Mouse (Mus musculus) midbrain, embryonic 16.5 days (tissue): Measurements from ENCODE around the gene Gm28048. TPM values are rescaled to one million over a fixed set of nuclear protein-coding genes. Genes with fewer than 3 reads are reported as not detected.

Experiments
- ATAC-seq: fragments of 200-750 bp; cut with Nextera tagmentation; 2 replicates; pipeline ENCODE4 v1.8.0; 2017; ENCODE audit warnings: moderate TSS enrichment
- H3K27ac ChIP-seq: fragments of 300-500 bp; sonication (generic); 2 replicates; pipeline ENCODE4 v1.5.1; 2014; ENCODE audit warnings: mild to moderate bottlenecking, low read length, mixed read lengths
- H3K27me3 ChIP-seq: fragments of 300-500 bp; sonication (generic); 2 replicates; pipeline ENCODE4 v1.6.1; 2014; ENCODE audit warnings: low read depth, low read length, mixed read lengths; ENCODE audit not compliant: control insufficient read depth, insufficient read depth
- H3K36me3 ChIP-seq: fragments of 300-500 bp; sonication (generic); 2 replicates; pipeline ENCODE4 v1.6.1; 2014; ENCODE audit warnings: mild to moderate bottlenecking, low read length, moderate library complexity, mixed read lengths; ENCODE audit not compliant: control insufficient read depth, insufficient read depth
- H3K4me1 ChIP-seq: fragments of 300-500 bp; sonication (generic); 2 replicates; pipeline ENCODE4 v1.6.1; 2014; ENCODE audit warnings: mild to moderate bottlenecking, low read length, mixed read lengths; ENCODE audit not compliant: control insufficient read depth, insufficient read depth
- H3K4me2 ChIP-seq: fragments of 300-500 bp; sonication (generic); 2 replicates; pipeline ENCODE4 v1.6.1; 2014; ENCODE audit warnings: mild to moderate bottlenecking, low read length, mixed read lengths
- H3K4me3 ChIP-seq: fragments of 300-500 bp; sonication (generic); 2 replicates; pipeline ENCODE4 v1.5.1; 2014; ENCODE audit warnings: low read depth, mild to moderate bottlenecking, low read length, moderate library complexity, mixed read lengths
- H3K9ac ChIP-seq: fragments of 300-500 bp; sonication (generic); 2 replicates; pipeline ENCODE4 v1.6.1; 2014; ENCODE audit warnings: low read depth, low read length, mixed read lengths
- H3K9me3 ChIP-seq: fragments of 300-500 bp; sonication (generic); replicated peaks from 2 replicates; pipeline ENCODE4 v1.6.1; 2014; ENCODE audit warnings: mild to moderate bottlenecking, low read length, mixed read lengths; ENCODE audit not compliant: control insufficient read depth, poor library complexity, severe bottlenecking
- WGBS: fragments of 180-500 bp; shearing (Covaris S2); extraction: QIAGEN DNeasy Blood & Tissue Kit; methylation state at CpG from one replicate; pipeline ENCODE4 v1.1.7; 2014; 5-methylcytosine and 5-hydroxymethylcytosine counted together
- polyA plus RNA-seq: library from polyadenylated mRNA; unstranded; fragments of >200 nt; fragmentation: Nextera tagmentation; extraction: Ambion mirVana; gene quantifications from 2 replicates; pipeline ENCODE4 v1.2.1, GENCODE M21; 2015

Gm28048 gene
- polyA plus RNA-seq, 1 experiment from 2014 or later: 2.9 TPM

- peak overlapping the region; percentile 69 for H3K9ac ChIP-seq
- 50% methylated on average over 4 of the region's 4 CpGs for WGBS
- H3K4me1 ChIP-seq: peaks cover 30% of the 10 kb centered on the region
- H3K27me3 ChIP-seq: no peaks in the 10 kb centered on the region
- H3K9me3 ChIP-seq: no peaks in the 10 kb centered on the region
- ATAC-seq: peak; percentile 6; the same call in 1 of the 2 replicates
- H3K27ac ChIP-seq: no peak overlapping the region
- H3K4me2 ChIP-seq: peak overlapping the region; percentile 68
- peak overlapping the region; percentile 58 for H3K4me3 ChIP-seq
- peaks cover 2% of the 10 kb centered on the region; the same call in 1 of the 2 replicates for H3K36me3 ChIP-seq
These were observed 849 bp downstream of the Gm28048 start for GRCm38 (mm10) chr11:22981041-22981440.

GRCm38 (mm10) chr11:22979221-22979620 lies 2.7 kb downstream of the Gm28048 start:
- 84% methylated on average over 1 of the region's 1 CpGs for WGBS
- H3K4me1 ChIP-seq: peaks cover 43% of the 10 kb centered on the region
- no peak for ATAC-seq
- H3K9me3 ChIP-seq: no peaks in the 10 kb centered on the region
- H3K4me2 ChIP-seq: no peak overlapping the region
- no peaks in the 10 kb centered on the region for H3K27me3 ChIP-seq
- H3K4me3 ChIP-seq: no peak overlapping the region
- H3K9ac ChIP-seq: no peak overlapping the region
- no peak overlapping the region for H3K27ac ChIP-seq
- peaks cover 3% of the 10 kb centered on the region; the same call in 1 of the 2 replicates for H3K36me3 ChIP-seq

GRCm38 (mm10) chr11:22978711-22979110 lies 3.2 kb downstream of the Gm28048 start:
- 0 out of 2 replicates have a peak, but pooled peaks cover under 1% of the 10 kb centered on the region for H3K9me3 ChIP-seq
- WGBS: 39% methylated on average over 1 of the region's 1 CpGs
- peaks cover 5% of the 10 kb centered on the region; the same call in 1 of the 2 replicates for H3K36me3 ChIP-seq
- H3K27me3 ChIP-seq: no peaks in the 10 kb centered on the region
- no peak overlapping the region for H3K27ac ChIP-seq
- ATAC-seq: no peak
- H3K4me2 ChIP-seq: no peak overlapping the region
- H3K4me1 ChIP-seq: peaks cover 44% of the 10 kb centered on the region
- H3K4me3 ChIP-seq: no peak overlapping the region
- H3K9ac ChIP-seq: no peak overlapping the region

GRCm38 (mm10) chr11:22978215-22978614 lies 3.7 kb downstream of the Gm28048 start:
- 85% methylated on average over 3 of the region's 3 CpGs for WGBS
- no peak overlapping the region for H3K9ac ChIP-seq
- no peak overlapping the region for H3K4me3 ChIP-seq
- no peak overlapping the region for H3K27ac ChIP-seq
- peaks cover 44% of the 10 kb centered on the region for H3K4me1 ChIP-seq
- peaks cover 5% of the 10 kb centered on the region; the same call in 1 of the 2 replicates for H3K36me3 ChIP-seq
- ATAC-seq: no peak
- 0 out of 2 replicates have a peak, but pooled peaks cover 5% of the 10 kb centered on the region for H3K9me3 ChIP-seq
- H3K4me2 ChIP-seq: no peak overlapping the region
- H3K27me3 ChIP-seq: no peaks in the 10 kb centered on the region

GRCm38 (mm10) chr11:22973599-22973998 lies 8.3 kb downstream of the Gm28048 start:
- peak overlapping the region; percentile 54 for H3K9ac ChIP-seq
- peaks cover 29% of the 10 kb centered on the region for H3K4me1 ChIP-seq
- no peaks in the 10 kb centered on the region for H3K27me3 ChIP-seq
- ATAC-seq: no peak
- WGBS: 57% methylated on average over 14 of the region's 14 CpGs
- H3K27ac ChIP-seq: peak overlapping the region; percentile 62; the same call in 1 of the 2 replicates
- peak overlapping the region; percentile 52 for H3K4me2 ChIP-seq
- H3K4me3 ChIP-seq: peak overlapping the region; percentile 47
- H3K9me3 ChIP-seq: peaks cover 19% of the 10 kb centered on the region; the same call in 1 of the 2 replicates
- peaks cover 7% of the 10 kb centered on the region; the same call in 1 of the 2 replicates for H3K36me3 ChIP-seq

GRCm38 (mm10) chr11:22972746-22973526 lies 9.0 kb downstream of the Gm28048 start:
- peaks cover 7% of the 10 kb centered on the region; the same call in 1 of the 2 replicates for H3K36me3 ChIP-seq
- peaks cover 19% of the 10 kb centered on the region; the same call in 1 of the 2 replicates for H3K9me3 ChIP-seq
- ATAC-seq: peak; percentile 79
- 51% methylated on average over 44 of the region's 46 CpGs for WGBS
- H3K4me1 ChIP-seq: peaks cover 29% of the 10 kb centered on the region
- no peaks in the 10 kb centered on the region for H3K27me3 ChIP-seq
- H3K9ac ChIP-seq: peak overlapping the region; percentile 73
- H3K4me2 ChIP-seq: peak overlapping the region; percentile 59
- peak overlapping the region; percentile 81 for H3K27ac ChIP-seq
- H3K4me3 ChIP-seq: peak overlapping the region; percentile 49

- peak within 1 kb of the TSS; percentile 59 for H3K4me2 ChIP-seq
- no peaks in the 10 kb centered on the region for H3K27me3 ChIP-seq
- peaks cover 19% of the 10 kb centered on the region; the same call in 1 of the 2 replicates for H3K9me3 ChIP-seq
- H3K4me3 ChIP-seq: peak within 1 kb of the TSS; percentile 49
- peaks cover 23% of the 10 kb centered on the region for H3K4me1 ChIP-seq
- peak; percentile 91 for ATAC-seq
- H3K27ac ChIP-seq: peak within 1 kb of the TSS; percentile 81
- peak within 1 kb of the TSS; percentile 73 for H3K9ac ChIP-seq
- WGBS: 46% methylated on average over 56 of the region's 56 CpGs
- H3K36me3 ChIP-seq: peaks cover 7% of the 10 kb centered on the region; the same call in 1 of the 2 replicates
These were observed 9.8 kb downstream of the Gm28048 start, which contains the start of gene Zrsr1 for GRCm38 (mm10) chr11:22971835-22972709. Gene Zrsr1 (plus strand): TSS chr11:22972005.

- no peak overlapping the region for H3K4me2 ChIP-seq
- WGBS: 100% methylated on average over 1 of the region's 1 CpGs
- H3K27me3 ChIP-seq: no peaks in the 10 kb centered on the region
- H3K4me1 ChIP-seq: peaks cover 9% of the 10 kb centered on the region
- no peak overlapping the region for H3K27ac ChIP-seq
- no peak for ATAC-seq
- no peak overlapping the region for H3K4me3 ChIP-seq
- peaks cover 5% of the 10 kb centered on the region; the same call in 1 of the 2 replicates for H3K36me3 ChIP-seq
- H3K9me3 ChIP-seq: peaks cover 19% of the 10 kb centered on the region; the same call in 1 of the 2 replicates
- no peak overlapping the region for H3K9ac ChIP-seq
These were observed 11.3 kb downstream of the Gm28048 start for GRCm38 (mm10) chr11:22970546-22970945.
